Mouse (Mus musculus): ENCODE data around the gene Col27a1. TPM values are rescaled to one million over a fixed set of nuclear protein-coding genes. Genes with fewer than 3 reads are reported as not detected.

Col27a1 gene
- total RNA-seq (2021): 1 to 10 TPM; 3.9 to 5.4 TPM

DNA sequence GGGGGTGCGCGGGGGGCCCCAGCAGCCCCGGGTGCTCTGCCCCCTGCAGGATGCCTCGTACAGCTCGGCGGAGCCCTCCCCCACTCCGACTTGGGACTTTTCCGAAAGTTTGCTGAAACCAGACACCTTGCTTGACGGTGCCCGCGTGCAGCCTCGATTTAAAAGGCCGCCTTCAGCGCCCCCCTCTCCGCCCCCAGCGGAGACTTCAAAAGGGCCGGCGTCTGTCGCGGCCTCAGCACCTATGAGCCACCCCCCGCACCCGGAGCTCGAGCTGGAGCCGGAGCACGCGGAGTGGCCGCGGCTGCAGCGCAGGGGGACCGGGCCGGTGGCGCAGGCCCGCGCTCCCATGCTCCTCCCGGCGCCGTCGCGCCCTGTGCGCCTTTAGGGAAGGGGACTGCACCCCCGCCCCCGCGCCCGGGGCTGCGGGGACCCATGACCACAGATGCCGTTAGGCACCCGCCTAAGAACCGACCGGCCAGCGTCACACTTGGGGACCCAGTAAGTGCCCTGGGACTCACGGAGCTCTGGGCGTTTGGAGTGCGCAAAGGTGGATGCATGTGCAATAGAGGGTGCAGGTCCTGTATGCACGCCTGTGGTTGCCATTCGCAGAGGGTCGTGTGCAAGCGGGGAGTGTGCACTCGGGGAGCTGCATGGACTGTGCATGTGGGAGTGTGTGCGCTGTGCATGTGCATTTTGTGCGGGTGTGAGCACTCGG lies at the start of gene Col27a1:
TSS of gene Col27a1 (plus strand) at position 98 of the 715 bp plus-strand sequence.
- no peak for DNase-seq

- DNase-seq: no peak
These were observed 48.2 kb upstream of the Col27a1 start for GRCm38 (mm10) chr4:63165636-63166035.

DNA sequence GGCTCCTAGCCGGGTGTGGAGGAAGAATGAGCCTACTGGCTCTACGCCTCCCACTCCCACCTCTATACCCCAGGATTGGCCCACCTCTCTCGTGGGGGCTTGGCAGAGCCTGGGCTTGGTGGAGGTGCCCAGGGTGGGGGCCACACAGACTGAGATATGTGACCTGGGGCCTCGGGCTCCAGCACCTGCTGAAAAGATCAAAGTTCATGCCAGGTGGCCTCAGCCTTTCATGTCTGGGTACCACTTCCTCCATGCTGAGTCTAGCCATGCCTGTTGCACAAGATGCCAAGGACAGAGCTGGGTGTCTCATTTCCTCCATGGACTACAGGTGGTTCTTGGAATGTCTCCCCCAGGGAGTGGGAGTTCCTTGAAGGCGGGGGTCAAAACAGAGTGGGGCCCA lies 47.5 kb upstream of the Col27a1 start:
- DNase-seq: no peak

DNA sequence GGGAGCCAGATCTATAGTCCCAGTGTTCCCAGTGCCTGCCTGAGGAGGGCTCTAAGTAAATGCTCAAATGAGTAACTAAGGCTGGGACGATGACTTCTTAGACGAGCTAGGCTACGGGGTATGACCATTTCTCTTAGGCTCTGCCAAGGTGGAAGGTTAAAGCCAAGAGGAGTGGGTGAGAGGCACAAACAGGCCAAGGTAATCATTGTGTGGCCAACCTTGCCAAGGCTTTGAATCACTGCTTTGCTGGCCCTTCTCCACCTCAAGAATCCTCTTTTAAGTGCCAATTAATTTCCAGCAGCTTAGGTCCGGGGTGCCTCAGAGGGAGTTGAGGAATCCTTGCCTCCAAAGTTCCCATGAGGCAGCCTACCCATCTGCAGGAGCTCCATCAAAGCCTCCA lies 43.7 kb upstream of the Col27a1 start:
- no peak for DNase-seq

DNA sequence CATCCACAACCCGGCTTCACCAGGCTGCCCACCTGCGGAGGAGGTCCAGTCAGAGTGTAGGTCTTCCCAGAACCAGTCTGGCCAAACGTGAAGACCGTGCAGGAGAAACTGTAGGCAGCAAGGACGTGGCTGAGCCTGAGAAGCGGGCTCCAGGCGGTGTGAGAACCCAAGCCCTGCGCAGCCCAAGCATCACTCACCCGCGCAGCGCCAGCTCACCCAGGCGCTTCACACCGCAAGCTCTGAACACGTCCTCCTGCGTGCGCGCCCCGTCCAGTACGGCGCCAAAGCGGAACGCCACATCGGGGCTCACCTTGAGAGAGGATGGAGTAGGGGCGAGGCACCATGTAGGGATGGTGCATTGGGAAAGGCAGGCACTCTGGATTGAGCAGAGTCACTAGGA lies 42.7 kb upstream of the Col27a1 start:
- no peak for DNase-seq

DNA sequence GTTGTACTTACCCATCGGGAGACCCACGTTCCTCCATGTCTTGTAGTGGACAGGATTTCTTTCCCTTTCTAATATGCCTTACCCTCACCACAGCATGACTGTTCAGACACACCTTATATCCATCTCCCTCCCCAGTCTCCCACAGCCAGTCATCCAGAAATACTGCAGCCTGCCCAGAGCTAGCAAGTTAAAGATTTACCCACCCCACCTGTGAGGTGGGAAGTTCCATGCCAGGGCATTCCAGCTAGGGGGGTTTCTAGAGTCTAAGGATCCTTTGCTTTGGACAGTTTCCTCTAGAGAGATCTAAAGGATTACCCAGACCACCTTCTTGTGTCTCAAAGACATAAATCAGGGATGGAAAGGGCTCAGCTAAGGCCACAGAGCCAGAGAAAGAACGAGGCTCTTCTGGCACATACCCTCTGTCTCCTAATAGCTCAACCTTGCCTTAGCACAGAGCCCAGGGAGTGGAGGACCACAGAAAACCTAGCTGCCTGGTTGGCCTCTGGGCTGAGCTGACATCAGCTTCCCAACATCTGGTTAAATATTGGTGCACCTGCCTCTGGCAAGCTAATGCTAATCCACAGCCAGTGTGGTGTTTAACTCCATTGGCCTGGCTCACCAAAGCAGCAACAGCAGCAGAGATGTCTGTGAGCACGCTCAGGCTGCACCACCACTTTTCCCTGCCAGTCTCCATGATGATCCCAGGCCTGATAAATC lies 41.7 kb upstream of the Col27a1 start, which contains the start of gene Kif12:
TSS of gene Kif12 (minus strand) at position 163 of the 717 bp plus-strand sequence.
- DNase-seq: no peak

DNA sequence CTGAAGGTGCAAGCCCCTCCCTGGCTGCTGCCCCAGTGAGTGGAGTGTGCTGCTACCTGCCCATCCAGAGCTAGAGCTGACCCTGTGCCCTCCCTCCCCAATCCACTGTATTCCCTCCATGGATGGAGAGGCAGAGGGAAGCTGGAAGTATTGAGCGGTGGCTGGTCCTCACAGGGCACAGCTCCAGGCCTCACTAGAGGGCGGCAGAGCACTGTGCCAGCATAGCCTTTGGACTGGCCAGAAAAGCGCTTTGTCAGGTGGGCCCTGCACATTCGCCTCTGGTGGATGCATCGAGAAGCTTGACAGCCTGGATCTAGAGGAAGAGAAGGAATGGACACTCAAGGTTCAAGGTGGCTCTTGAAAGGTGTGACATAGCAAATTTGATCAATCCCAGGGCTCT lies 32.2 kb upstream of the Col27a1 start:
- DNase-seq: peak; percentile 58 to 68

- peak in 1 of 2 experiments; percentile 15 for DNase-seq
These were observed 27.4 kb upstream of the Col27a1 start for GRCm38 (mm10) chr4:63186281-63186870.

DNA sequence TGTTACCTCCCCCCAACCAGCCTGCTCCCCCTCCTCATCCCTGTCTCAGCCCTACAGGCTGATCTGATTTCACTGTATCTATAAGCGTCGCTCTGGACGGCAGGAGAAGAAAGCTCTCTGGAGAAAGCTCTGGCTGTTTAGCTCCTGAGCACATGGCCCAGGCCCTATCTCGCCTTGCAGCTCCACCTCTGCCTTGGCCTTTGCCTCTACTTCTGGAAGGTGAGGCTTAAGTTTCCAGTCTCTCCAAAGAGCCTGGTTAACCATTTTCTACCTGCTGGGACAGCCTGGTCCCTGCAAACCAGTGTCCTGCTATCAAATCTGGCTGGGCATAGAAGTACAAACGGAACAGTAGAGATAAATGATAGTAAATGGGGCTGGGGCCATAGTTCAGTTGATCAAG lies 22.2 kb upstream of the Col27a1 start:
- no peak for DNase-seq

- no peak for DNase-seq
These were observed 19.4 kb upstream of the Col27a1 start for GRCm38 (mm10) chr4:63194366-63194765.

GRCm38 (mm10) chr4:63199366-63199765 lies 14.4 kb upstream of the Col27a1 start:
- no peak for DNase-seq

DNA sequence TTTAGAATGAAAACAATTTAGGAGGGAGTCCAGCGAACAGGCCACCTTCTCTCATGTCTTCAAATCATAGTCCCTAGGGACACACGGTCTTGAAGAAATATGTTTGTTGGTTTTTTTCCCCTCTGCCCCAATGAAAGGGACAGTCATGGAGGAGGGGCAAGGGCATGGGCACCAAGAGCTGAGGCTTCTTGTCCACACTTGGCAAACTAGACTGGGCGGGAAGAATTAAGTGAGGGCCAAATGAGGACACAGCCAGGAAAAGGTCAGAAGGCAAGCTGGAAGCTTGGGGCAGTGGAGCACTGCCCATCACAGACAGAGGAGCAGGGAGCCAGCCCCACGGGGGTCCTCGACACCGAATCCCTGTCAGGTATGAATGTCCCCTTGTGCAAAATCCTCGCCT lies 9.9 kb upstream of the Col27a1 start:
- no peak for DNase-seq

DNA sequence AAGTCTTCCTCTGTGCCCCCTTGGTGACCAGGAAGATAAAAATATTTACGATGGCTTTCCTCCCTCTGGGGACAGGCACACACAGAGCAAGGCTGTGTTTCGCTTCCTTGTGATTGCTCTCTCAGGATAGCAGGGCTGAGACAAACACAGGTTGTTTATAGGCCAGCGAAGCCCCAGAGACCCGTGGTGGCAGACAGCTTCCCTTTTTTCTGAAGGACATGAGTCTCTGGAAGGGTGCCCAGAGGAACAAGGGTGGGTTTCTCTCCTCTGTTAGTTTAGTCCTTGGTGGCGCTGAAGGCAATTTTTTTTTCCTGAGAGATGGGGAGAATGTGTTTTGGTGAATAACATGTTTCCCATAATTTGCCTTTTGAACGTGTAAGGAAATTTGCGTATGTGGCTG lies 8.2 kb upstream of the Col27a1 start:
- no peak for DNase-seq

- DNase-seq: peak; percentile 68 to 77
These were observed 1.6 kb downstream of the Col27a1 start for GRCm38 (mm10) chr4:63215185-63215992.

GRCm38 (mm10) chr4:63215993-63216531 lies 2.3 kb downstream of the Col27a1 start:
- no peak for DNase-seq

- no peak for DNase-seq
These were observed 2.8 kb downstream of the Col27a1 start for GRCm38 (mm10) chr4:63216566-63216965.

GRCm38 (mm10) chr4:63217513-63217912 lies 3.7 kb downstream of the Col27a1 start:
- no peak for DNase-seq

- no peak for DNase-seq
These were observed 5.3 kb downstream of the Col27a1 start for GRCm38 (mm10) chr4:63219059-63219458.

DNA sequence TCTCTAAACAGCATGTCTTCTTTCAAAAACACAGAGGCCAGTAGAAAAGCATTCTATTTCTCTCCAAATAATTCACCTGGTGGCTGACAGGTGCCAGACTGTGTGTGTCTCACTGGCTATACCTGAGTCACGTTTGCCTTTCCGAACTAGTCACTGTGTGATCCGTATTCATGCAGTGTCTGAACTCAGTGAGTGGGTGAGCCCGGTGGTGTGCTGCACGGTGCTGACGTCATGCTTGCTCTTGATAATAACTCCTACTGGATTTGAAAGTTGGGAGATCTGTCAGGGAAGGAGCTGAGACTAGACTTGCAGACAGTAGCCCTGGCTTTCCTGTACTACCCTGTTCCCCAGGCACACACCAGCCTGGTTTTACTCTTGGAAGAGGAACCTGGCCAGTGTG lies 5.8 kb downstream of the Col27a1 start:
- no peak for DNase-seq

GRCm38 (mm10) chr4:63221096-63221958 lies 7.5 kb downstream of the Col27a1 start:
- DNase-seq: no peak

DNA sequence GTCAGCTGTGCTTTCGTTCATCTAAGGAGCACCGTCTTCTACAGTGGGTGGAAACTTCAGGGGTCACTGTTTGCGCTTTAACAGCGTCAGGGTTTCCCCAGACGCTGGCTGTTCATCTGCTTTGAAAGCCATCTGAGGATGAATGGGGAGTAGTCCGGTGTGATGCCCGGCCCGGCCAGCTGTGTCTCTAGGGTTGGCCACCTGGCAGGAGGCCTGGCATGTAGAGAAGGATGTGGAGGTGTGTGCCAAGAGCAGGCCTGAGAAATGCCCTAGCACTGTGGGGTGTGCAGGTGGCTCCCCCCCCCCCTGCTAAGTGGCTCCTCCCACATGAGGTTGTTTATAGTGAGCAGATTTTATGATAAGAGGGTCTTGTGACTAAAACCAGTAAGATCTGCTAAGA lies 8.4 kb downstream of the Col27a1 start:
- DNase-seq: no peak

Data from layer of hippocampus, postnatal 36 days (tissue).